Mouse (Mus musculus) liver, adult 2 months (tissue): Measurements from ENCODE around the gene Olfml2a. TPM values are rescaled to one million over a fixed set of nuclear protein-coding genes. Genes with fewer than 3 reads are reported as not detected.

ENCODE experiments used
- DNase-seq: peaks from one replicate; pipeline ENCODE4 v3.0.0-alpha.2; 2011; ENCODE audit warnings: low read depth, low spot score; ENCODE audit errors: extremely low read depth
- H3K27ac ChIP-seq: fragments of 200-500 bp; replicated peaks from 2 replicates; pipeline ENCODE4 v1.5.1; 2012; ENCODE audit warnings: low read depth, mild to moderate bottlenecking, control low read depth, inconsistent platforms, low read length; ENCODE audit not compliant: insufficient read depth
- H3K27me3 ChIP-seq: fragments of 200-500 bp; 2 replicates; pipeline ENCODE4 v1.6.1; 2012; ENCODE audit warnings: mild to moderate bottlenecking, moderate library complexity, low read length, inconsistent platforms; ENCODE audit not compliant: control insufficient read depth, insufficient read depth
- H3K36me3 ChIP-seq: fragments of 200-500 bp; 2 replicates; pipeline ENCODE4 v1.6.1; 2012; ENCODE audit warnings: low read length, inconsistent platforms; ENCODE audit not compliant: control insufficient read depth, insufficient read depth
- H3K4me1 ChIP-seq: fragments of 200-500 bp; 2 replicates; pipeline ENCODE4 v1.6.1; 2011; ENCODE audit warnings: low read length; ENCODE audit not compliant: control insufficient read depth, insufficient read depth
- H3K4me3 ChIP-seq: fragments of 200-500 bp; 2 replicates; pipeline ENCODE4 v1.5.1; 2011; ENCODE audit warnings: low read depth, mild to moderate bottlenecking, control low read depth, low read length, moderate library complexity; ENCODE audit not compliant: insufficient read depth
- H3K79me2 ChIP-seq: fragments of 200-500 bp; 2 replicates; pipeline ENCODE4 v1.6.1; 2012; ENCODE audit warnings: inconsistent platforms, mild to moderate bottlenecking, low read length, moderate library complexity; ENCODE audit not compliant: control insufficient read depth, insufficient read depth
- H3K9ac ChIP-seq: fragments of 200-500 bp; 2 replicates; pipeline ENCODE4 v1.6.1; 2012; ENCODE audit warnings: low read depth, mild to moderate bottlenecking, control low read depth, inconsistent platforms, low read length
- CTCF ChIP-seq: fragments of 200-500 bp; IDR thresholded peaks from 2 replicates; pipeline ENCODE4 v1.5.1; 2011; ENCODE audit warnings: low read depth, low read length, control low read depth
- POLR2A ChIP-seq: fragments of 200-500 bp; IDR thresholded peaks from 2 replicates; pipeline ENCODE4 v1.6.1; 2011; ENCODE audit warnings: low read length, control low read depth; ENCODE audit not compliant: insufficient read depth; ENCODE audit errors: extremely low read depth
- WGBS: fragments of 180-500 bp; shearing (Covaris S2); methylation state at CpG from one replicate; pipeline ENCODE4 v1.1.7; 2018; 5-methylcytosine and 5-hydroxymethylcytosine counted together
- polyA plus RNA-seq: library from polyadenylated mRNA; depleted of rRNA; stranded (reverse); fragments of >200 nt; gene quantifications from 2 replicates; pipeline ENCODE4 v1.2.3, GENCODE M21; 2012
- total RNA-seq: library from RNA; depleted of rRNA; stranded (reverse); fragments of >200 nt; gene quantifications from 2 replicates; pipeline ENCODE4 v1.2.3, GENCODE M21; 2014

The Olfml2a gene
- total and polyA plus RNA-seq, 2 experiments: 0.07 to 0.09 TPM

- TF ChIP-seq POLR2A: no peak
- no peak for TF ChIP-seq CTCF
- H3K79me2 ChIP-seq: no peaks in the 10 kb centered on the region
- H3K4me3 ChIP-seq: no peak overlapping the region
- no peak for DNase-seq
- no peak overlapping the region for H3K9ac ChIP-seq
- H3K27ac ChIP-seq: no peak overlapping the region
- H3K27me3 ChIP-seq: no peaks in the 10 kb centered on the region
- 0 out of 2 replicates have a peak, but pooled peaks cover 3% of the 10 kb centered on the region for H3K4me1 ChIP-seq
- 39% methylated on average over 2 of the region's 2 CpGs for WGBS
- no peaks in the 10 kb centered on the region for H3K36me3 ChIP-seq
Measured at GRCm38 (mm10) chr2:38933931-38934330, 2.2 kb downstream of the Olfml2a start.

GRCm38 (mm10) chr2:38934936-38935335 lies 3.2 kb downstream of the Olfml2a start:
- no peak for TF ChIP-seq CTCF
- no peak for TF ChIP-seq POLR2A
- H3K79me2 ChIP-seq: no peaks in the 10 kb centered on the region
- H3K9ac ChIP-seq: no peak overlapping the region
- 82% methylated on average over 5 of the region's 5 CpGs for WGBS
- no peaks in the 10 kb centered on the region for H3K36me3 ChIP-seq
- H3K4me1 ChIP-seq: 0 out of 2 replicates have a peak, but pooled peaks cover 3% of the 10 kb centered on the region
- no peak for DNase-seq
- no peak overlapping the region for H3K4me3 ChIP-seq
- H3K27me3 ChIP-seq: no peaks in the 10 kb centered on the region
- no peak overlapping the region for H3K27ac ChIP-seq

GRCm38 (mm10) chr2:38936721-38937378 lies 5.1 kb downstream of the Olfml2a start:
- no peak overlapping the region for H3K4me3 ChIP-seq
- no peaks in the 10 kb centered on the region for H3K79me2 ChIP-seq
- no peak overlapping the region for H3K9ac ChIP-seq
- WGBS: 61% methylated on average over 9 of the region's 9 CpGs
- no peak overlapping the region for H3K27ac ChIP-seq
- TF ChIP-seq CTCF (no peak), POLR2A (no peak)
- DNase-seq: no peak
- H3K4me1 ChIP-seq: no peaks in the 10 kb centered on the region
- no peaks in the 10 kb centered on the region for H3K36me3 ChIP-seq
- no peaks in the 10 kb centered on the region for H3K27me3 ChIP-seq

- DNase-seq: no peak
- Histone ChIP-seq H3K27ac (no peak overlapping the region), H3K79me2 (no peaks in the 10 kb centered on the region), H3K36me3 (no peaks in the 10 kb centered on the region), H3K27me3 (no peaks in the 10 kb centered on the region), H3K4me1 (no peaks in the 10 kb centered on the region), H3K9ac (no peak overlapping the region), H3K4me3 (no peak overlapping the region)
- TF ChIP-seq POLR2A: no peak
- no peak for TF ChIP-seq CTCF
- 92% methylated on average over 3 of the region's 3 CpGs for WGBS
Measured at GRCm38 (mm10) chr2:38937396-38937795, 5.6 kb downstream of the Olfml2a start.

- H3K36me3 ChIP-seq: no peaks in the 10 kb centered on the region
- no peak overlapping the region for H3K9ac ChIP-seq
- TF ChIP-seq CTCF: no peak
- TF ChIP-seq POLR2A: no peak
- no peak overlapping the region for H3K27ac ChIP-seq
- 93% methylated on average over 1 of the region's 1 CpGs for WGBS
- H3K79me2 ChIP-seq: no peaks in the 10 kb centered on the region
- no peak for DNase-seq
- H3K4me3 ChIP-seq: no peak overlapping the region
- no peaks in the 10 kb centered on the region for H3K27me3 ChIP-seq
- H3K4me1 ChIP-seq: no peaks in the 10 kb centered on the region
Measured at GRCm38 (mm10) chr2:38938007-38938406, 6.2 kb downstream of the Olfml2a start.

GRCm38 (mm10) chr2:38939047-38939446 lies 7.3 kb downstream of the Olfml2a start:
- H3K9ac ChIP-seq: no peak overlapping the region
- no peak overlapping the region for H3K4me3 ChIP-seq
- H3K36me3 ChIP-seq: no peaks in the 10 kb centered on the region
- H3K79me2 ChIP-seq: no peaks in the 10 kb centered on the region
- no peaks in the 10 kb centered on the region for H3K4me1 ChIP-seq
- no peak overlapping the region for H3K27ac ChIP-seq
- WGBS: 67% methylated on average over 2 of the region's 2 CpGs
- no peaks in the 10 kb centered on the region for H3K27me3 ChIP-seq
- TF ChIP-seq POLR2A (no peak), CTCF (no peak)
- no peak for DNase-seq
